8 mouse cellular contexts compared by ENCODE assay signal in the genomic region with DNA sequence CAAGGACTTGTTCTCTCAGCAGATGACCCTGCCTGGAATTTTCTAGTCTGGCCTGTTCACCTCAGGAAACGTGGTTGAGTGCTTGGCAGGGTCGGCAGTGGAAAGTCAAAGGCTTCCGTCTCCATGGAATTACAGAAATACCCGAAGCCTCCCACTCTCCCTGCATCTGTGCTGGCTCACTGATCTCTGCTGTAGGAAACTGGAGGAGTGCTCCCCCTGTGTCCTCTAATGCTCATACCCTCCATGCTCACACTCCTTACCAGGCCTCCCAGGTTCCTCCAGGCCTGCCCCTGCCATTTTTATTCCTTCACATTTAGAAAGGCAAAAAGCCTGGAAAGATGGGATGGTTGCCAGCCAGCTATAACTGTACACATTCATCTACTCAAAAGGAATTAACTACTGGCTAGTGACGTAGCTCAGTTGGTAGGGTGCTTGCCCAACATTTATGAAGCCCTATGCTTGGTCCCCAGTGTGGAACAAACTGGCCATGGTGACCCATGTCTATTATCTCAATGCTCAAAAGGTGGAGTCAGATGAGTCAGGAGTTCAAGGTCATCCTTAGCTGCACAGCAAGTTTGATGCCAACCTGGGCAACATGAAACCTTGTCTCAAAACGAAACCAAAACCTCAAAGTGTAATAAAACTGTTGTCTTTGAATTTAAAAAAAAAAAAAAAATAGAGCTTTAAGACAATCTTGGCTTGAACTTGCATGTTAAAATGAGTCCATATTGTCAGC. TPM values are rescaled to one million over a fixed set of nuclear protein-coding genes. Genes with fewer than 3 reads are reported as not detected.
DNase-seq lines count a peak whose midpoint lies in the region; ATAC-seq and TF ChIP-seq lines count a peak whose summit lies in the region.

No protein-coding gene starts in this region.

- TF ChIP-seq CTCF in spleen, adult 2 months (IDR thresholded peaks at IDR 0.05; ENCODE audit: extremely low read depth, insufficient read depth, insufficient read length, insufficient replicate concordance): no peak
- no peak for TF ChIP-seq CTCF in stomach, postnatal 0 days (IDR thresholded peaks at IDR 0.05; ENCODE audit: low read depth)

- peak; percentile 43; the same call in 1 of the 2 replicates for ATAC-seq in kidney, embryonic 15.5 days (replicated peaks; ENCODE audit: low FRiP score)
- no peak for ATAC-seq in stomach, postnatal 0 days (ENCODE audit: low FRiP score, low TSS enrichment)
- ATAC-seq in megakaryocyte progenitor cell, adult 5-6 weeks (replicated peaks; ENCODE audit: poor library complexity): no peak

- no peak overlapping the region for H3K4me3 ChIP-seq in spleen, adult 2 months (ENCODE audit: extremely low read depth, insufficient read depth, insufficient read length)
- H3K4me3 ChIP-seq in kidney, embryonic 15.5 days (replicated peaks): no peak overlapping the region
- H3K4me3 ChIP-seq in stomach, postnatal 0 days (ENCODE audit: low read depth, low read length): no peak overlapping the region

- H3K27ac ChIP-seq in spleen, adult 2 months (ENCODE audit: insufficient read depth, low read length): peak overlapping the region; percentile 7; the same call in 1 of the 2 replicates
- H3K27ac ChIP-seq in kidney, embryonic 15.5 days: peak overlapping the region; percentile 85
- H3K27ac ChIP-seq in stomach, postnatal 0 days (replicated peaks): peak overlapping the region; percentile 8; the same call in 1 of the 2 replicates

- peaks cover 5% of the 10 kb centered on the region; the same call in 1 of the 2 replicates for H3K4me1 ChIP-seq in spleen, adult 2 months (ENCODE audit: control insufficient read depth, insufficient read depth, insufficient read length)
- H3K4me1 ChIP-seq in kidney, embryonic 15.5 days: peaks cover 39% of the 10 kb centered on the region
- peaks cover 10% of the 10 kb centered on the region; the same call in 1 of the 2 replicates for H3K4me1 ChIP-seq in stomach, postnatal 0 days (replicated peaks; ENCODE audit: control insufficient read depth, insufficient read depth)

- no peaks in the 10 kb centered on the region for H3K9me3 ChIP-seq in kidney, embryonic 15.5 days (replicated peaks)
- no peaks in the 10 kb centered on the region for H3K9me3 ChIP-seq in stomach, postnatal 0 days (ENCODE audit: control insufficient read depth, low read length)

- H3K36me3 ChIP-seq in spleen, adult 2 months (ENCODE audit: control insufficient read depth, insufficient read depth, low read length): no peaks in the 10 kb centered on the region
- H3K36me3 ChIP-seq in kidney, embryonic 15.5 days: no peaks in the 10 kb centered on the region
- H3K36me3 ChIP-seq in stomach, postnatal 0 days (ENCODE audit: control insufficient read depth, insufficient read depth, low read length): no peaks in the 10 kb centered on the region

- no peak overlapping the region for H3K4me2 ChIP-seq in kidney, embryonic 15.5 days
- no peak overlapping the region for H3K4me2 ChIP-seq in stomach, postnatal 0 days (replicated peaks; ENCODE audit: low read depth)

- WGBS in spleen, adult 2 months: 79% methylated on average over 6 of the region's 6 CpGs
- 35% methylated on average over 6 of the region's 6 CpGs for whole genome bisulfite sequencing in kidney, embryonic 15.5 days
- WGBS in stomach, postnatal 0 days: 51% methylated on average over 6 of the region's 6 CpGs

- peak; percentile 46 for DNase-seq in adrenal gland, adult 2 months
- no peak for DNase-seq in adrenal gland, postnatal 4 days (ENCODE audit: low spot score in 2 of 2)
- no peak for DNase-seq in spleen, adult 2 months (ENCODE audit: low read depth in 1 of 2, low spot score in 2 of 2)
- DNase-seq in spleen, adult 12 weeks (ENCODE audit: low spot score): no peak
- DNase-seq in stomach, postnatal 0 days (ENCODE audit: low spot score): no peak
- no peak for DNase-seq in MN1 (ENCODE audit: low spot score)

- no peak for TF ChIP-seq POLR2A in spleen, adult 2 months (IDR thresholded peaks at IDR 0.05; ENCODE audit: low read depth, low read length)

- no peak overlapping the region for H3K9ac ChIP-seq in kidney, embryonic 15.5 days
- no peak overlapping the region for H3K9ac ChIP-seq in stomach, postnatal 0 days (ENCODE audit: low read length)

- no peaks in the 10 kb centered on the region for H3K27me3 ChIP-seq in spleen, adult 2 months (ENCODE audit: control insufficient read depth, insufficient read depth, low read length)
- no peaks in the 10 kb centered on the region for H3K27me3 ChIP-seq in kidney, embryonic 15.5 days
- H3K27me3 ChIP-seq in stomach, postnatal 0 days (ENCODE audit: control insufficient read depth, insufficient read depth, low read length): no peaks in the 10 kb centered on the region

- TF ChIP-seq EP300 in stomach, postnatal 0 days (optimal IDR thresholded peaks at IDR 0.05): no peak

RNA-seq across cellular contexts. Expression of gene Sh2d6, which starts 10.7 kb away (rescaled TPM):
- under 1 TPM; 0.23 to 0.24 TPM for total RNA-seq in adrenal gland, adult 2 months (2021)
- polyA plus RNA-seq in adrenal gland, adult 2 months (2012; rRNA removed): 0.25 and 0.49 TPM in 2 replicates
- total RNA-seq in adrenal gland, postnatal 4 days (2021): under 1 TPM; 0.76 to 0.78 TPM
- 0.52 and 0.55 TPM in 2 replicates for polyA plus RNA-seq in spleen, adult 2 months (2012; rRNA removed)
- polyA plus RNA-seq in kidney, embryonic 15.5 days (2015; fragmentation: Nextera tagmentation; extraction: Ambion mirVana): 0.13 and 0.14 TPM in 2 replicates
- polyA plus RNA-seq in stomach, postnatal 0 days (2015; fragmentation: Nextera tagmentation; extraction: Ambion mirVana): 0.12 and 0.21 TPM in 2 replicates
- not detected in 2 replicates for total RNA-seq in megakaryocyte progenitor cell, adult 5-6 weeks (2015)
- not detected in 2 replicates for total RNA-seq in megakaryocyte progenitor cell, adult 5-6 weeks (2017)

RNA-seq across cellular contexts. Expression of gene Capg, which starts 33.3 kb away (rescaled TPM):
- 10 to 100 TPM; 32.2 to 56.3 TPM for total RNA-seq in adrenal gland, adult 2 months (2021)
- 38.9 and 41.9 TPM in 2 replicates for polyA plus RNA-seq in adrenal gland, adult 2 months (2012; rRNA removed)
- 10 to 100 TPM; 48.9 to 55.2 TPM for total RNA-seq in adrenal gland, postnatal 4 days (2021)
- 130 and 135 TPM in 2 replicates for polyA plus RNA-seq in spleen, adult 2 months (2012; rRNA removed)
- 68.4 and 70.7 TPM in 2 replicates for polyA plus RNA-seq in kidney, embryonic 15.5 days (2015; fragmentation: Nextera tagmentation; extraction: Ambion mirVana)
- polyA plus RNA-seq in stomach, postnatal 0 days (2015; fragmentation: Nextera tagmentation; extraction: Ambion mirVana): 120 and 130 TPM in 2 replicates
- total RNA-seq in megakaryocyte progenitor cell, adult 5-6 weeks (2015): 24.4 and 25.5 TPM in 2 replicates
- 42.7 and 60.1 TPM in 2 replicates for total RNA-seq in megakaryocyte progenitor cell, adult 5-6 weeks (2017)

Comparison
In these comparisons a context has a peak if more than half of its experiments do, and no peak if none do; other contexts are left out.
1. H3K27ac ChIP-seq: peak in every context shown above with its lines; median percentile 85 in kidney, embryonic 15.5 days; 8 in stomach, postnatal 0 days; 7 in spleen, adult 2 months.